Mouse (Mus musculus) 3T3-L1 (cell line): Measurements from ENCODE around the gene Tmem237.

Source experiments
- DNase-seq: peaks from one replicate; pipeline ENCODE4 v3.0.0-alpha.2; 2015; ENCODE audit warnings: low read depth, low spot score

Gene Tmem237

DNA sequence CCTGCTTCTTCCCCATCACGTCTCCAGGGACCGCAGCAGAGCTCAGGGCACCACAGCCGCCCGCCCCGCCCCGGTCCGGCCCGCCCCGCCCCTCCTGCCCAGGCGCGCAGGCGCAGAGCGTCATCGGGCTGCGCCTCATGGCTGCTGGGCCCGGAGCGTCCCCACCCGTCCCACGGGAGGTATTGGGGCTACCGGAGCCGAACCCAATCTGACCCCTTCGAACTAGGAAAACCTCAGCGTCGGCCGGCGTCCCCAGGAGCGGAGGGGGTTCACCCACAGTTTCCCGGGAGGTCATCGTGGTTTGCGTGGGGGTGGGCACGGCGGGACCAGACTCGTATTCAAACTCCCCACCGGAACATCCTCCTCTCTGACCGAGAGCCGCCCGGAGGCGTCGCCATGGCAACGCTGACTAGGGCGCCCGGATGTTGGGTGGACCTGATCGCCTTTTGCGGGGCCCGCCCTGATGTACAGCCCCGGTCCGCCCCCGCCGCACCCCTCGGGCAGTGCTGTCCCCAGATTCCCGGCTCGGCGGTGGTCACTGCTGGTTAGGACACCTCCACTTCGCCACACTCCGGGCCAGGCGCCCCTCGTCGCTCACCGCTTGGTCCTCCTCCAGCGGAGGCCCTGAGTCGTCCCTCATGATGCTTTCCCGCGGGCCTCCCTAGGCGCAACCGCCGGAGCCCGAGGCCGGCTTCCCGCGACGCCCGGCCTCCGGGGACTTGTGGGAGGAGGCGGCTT is at the start of gene Tmem237:
Gene Tmem237 (minus strand): TSS at position 689 of the 738 bp plus-strand sequence.
- peak; percentile 83 for DNase-seq

DNA sequence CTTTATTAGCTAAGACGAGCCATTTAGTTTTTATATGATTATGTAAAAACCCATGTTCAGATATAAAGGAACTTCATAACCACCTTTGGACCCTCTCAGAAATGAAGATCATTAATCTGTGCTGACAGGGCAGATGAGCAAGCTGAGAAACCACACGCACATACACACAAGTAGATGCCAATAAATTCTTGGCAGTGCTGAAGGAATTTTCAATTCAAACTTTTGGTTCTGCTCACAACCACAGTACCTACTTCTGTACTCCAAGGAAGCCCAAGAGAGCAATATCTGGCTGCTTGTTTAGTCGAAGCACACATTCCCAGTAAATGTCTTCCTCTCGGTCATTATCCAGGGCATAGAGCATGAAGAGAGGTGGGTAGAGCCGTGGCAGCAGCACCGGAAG is 49.4 kb upstream of the Tmem237 start:
- DNase-seq = no peak

DNA sequence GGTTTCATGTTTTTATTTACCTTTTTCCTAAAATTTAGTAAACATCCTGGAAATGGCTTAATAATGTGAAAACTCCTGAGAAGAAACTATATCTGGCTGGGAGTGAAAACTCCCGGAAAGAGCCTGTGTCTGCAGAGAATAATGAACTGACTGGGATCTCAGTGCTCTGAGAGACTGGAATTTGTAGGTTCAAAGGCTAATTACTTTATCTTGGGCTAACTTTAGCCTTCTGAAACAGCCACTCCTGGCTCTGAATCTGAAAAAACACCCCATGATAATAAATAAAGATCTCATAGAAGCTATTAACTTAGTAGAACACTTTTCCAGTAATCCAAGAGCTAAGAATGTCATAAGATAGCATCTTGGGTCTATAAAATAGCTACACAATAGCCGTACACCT is 48.3 kb upstream of the Tmem237 start:
- no peak for DNase-seq

DNA sequence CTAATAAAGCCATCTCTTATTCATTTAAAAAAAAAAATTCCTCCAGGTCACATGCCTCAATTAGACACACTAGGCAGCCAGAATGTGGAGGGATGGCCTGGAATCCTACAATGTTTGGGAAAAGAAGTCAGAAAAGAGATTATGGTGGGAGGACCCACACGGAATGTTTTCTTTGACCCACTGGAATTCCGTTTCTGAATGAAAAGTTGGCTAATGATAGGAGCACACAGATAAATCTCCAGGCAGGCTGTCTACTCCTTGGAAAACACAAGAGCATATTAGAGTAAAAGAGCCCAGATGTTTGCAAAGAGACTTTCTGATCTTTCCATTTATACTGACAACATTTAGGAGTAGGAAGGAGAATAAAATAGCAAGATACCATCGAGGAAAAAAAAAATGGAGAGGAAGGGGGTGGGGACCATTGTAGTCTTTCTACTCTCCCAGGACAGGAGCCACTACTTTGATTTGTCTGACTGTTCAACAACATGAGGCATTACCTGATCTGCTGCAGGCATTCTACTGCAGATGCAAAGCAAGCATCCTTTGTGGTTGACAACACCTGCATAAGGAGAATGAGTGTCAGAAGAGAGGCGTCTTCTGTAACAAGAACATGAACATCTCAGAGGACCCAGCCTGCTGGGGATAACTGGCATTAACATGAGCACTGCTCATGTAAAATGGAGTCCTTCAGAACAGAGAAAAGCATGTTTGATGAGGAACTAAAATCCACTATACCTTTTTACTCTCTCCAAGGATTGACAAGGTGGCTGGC is 47.6 kb upstream of the Tmem237 start:
- no peak for DNase-seq

DNA sequence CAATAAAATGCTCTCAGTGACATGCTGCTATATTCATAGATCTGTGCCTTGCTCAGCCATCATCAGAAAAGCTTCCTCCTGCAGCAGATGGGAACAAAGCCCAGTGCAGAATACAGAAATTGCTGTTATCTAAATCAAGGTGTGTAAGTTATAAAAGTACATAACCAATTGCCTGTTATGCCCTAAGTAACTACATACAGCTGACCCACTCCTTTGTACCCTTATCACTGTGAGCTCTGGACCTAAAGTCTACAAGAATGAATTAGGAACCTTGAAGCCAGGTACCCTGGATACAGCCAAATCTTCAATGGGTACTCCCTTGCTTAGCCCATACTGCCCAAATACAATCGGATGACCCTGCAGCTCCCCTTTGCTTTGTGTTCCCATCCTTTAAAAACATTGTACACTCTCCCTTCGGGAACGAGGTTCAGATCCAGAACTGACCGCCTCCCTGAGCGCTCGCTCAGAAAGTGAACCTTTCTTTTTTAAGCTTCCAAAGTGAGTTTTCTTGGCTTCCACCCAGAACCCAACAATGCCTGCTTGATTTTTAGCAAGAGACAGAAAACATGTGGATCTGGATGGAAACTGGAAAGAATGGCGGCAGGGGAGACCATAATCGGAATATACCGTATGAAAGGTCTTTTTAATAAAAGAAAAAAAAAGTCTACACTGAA is 46.2 kb upstream of the Tmem237 start:
- no peak for DNase-seq

DNA sequence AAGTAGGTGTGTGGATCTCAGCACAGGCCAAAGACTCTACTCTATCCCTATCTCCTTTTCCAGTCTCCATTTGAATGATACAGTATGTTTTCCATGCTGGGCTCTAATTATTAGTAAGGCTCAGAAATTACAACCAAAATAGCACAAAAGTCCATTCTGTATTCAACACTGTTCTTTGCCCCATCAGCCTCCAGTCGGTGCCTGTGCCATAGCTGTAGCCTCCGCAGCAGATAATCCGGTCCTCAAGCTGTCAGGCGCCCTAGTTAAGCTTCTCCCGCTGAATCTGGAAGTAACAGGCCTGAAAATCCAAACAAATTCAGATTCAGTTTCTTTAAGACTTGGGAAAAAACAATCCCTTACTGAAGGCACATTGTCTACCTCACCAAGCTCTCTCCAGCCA is 43.7 kb upstream of the Tmem237 start:
- DNase-seq = no peak

DNA sequence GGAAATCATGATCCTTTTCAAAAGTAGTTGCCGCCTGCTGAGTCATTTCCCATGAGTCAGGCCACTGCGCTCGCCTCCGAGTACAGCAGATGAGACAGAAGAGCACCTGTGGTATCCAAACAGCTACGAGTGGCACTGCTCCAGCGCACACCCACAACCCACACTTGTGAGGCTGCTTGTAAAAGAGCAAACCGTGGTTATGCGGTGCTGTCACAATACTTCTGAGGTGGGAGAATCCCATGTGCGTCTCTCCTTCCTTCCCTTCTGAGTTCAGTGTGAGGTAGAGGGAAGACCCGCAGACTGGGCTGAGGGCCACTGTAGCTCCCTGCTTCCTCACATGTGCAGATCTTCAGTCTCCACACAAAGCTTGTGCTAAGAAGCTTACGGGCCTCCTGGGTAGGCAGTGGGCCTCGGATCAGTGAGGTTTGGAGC is 42.8 kb upstream of the Tmem237 start, which contains the start of gene Mpp4:
Gene Mpp4 (minus strand): TSS at position 360 of the 432 bp plus-strand sequence.
- peak; percentile 83 for DNase-seq

DNA sequence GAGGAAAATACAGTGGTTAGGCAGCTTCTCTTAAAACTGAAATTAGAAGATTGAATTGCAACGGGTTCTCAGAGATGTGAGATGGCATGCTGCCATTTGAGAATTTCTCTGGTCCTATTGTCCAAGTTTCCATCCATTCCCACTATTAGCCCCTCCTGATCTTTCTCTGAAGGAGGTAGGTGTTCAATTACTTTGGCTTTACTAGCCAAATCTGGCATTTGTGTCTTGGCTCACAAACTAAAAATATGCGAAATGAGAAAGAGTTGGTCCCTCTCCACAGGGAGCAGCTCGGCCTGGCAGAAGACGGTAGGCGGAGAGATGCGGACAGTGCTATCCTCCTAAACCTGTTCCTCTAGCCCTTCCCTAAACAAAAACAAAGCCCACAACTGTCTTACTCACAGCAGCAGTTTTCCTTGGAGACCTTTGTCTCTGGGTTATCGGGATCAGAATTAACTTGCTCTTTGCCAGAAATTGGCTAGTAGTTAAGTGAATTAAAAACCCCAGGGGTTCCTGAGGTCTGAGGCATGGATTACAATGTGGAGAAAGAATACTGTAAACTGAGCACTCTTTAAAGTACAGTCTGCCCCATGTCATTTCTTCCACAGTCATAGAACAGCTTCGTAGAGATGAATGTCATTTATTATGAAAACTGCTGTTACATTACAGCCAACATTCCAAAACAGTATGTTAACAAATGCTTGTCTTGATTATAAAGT is 42.3 kb upstream of the Tmem237 start:
- DNase-seq = no peak

DNA sequence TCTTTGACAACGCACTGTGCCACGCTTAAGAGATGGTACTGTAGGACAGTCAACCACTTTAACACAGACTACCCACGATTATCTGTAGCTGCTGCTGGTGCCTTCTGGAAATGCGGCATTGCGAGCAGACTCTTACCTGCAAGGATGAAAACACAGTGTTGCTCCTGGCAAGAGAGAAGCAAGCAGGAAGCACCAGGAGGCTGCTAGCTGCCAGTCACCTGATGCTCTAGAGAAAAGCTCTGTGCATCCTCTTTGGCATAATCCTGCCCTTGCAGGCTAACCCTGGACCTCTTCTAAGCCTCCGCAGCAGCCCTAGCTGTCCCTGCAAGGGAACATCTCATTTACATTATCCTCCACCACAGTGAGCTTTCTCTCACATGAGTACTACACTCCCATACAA is 41.2 kb upstream of the Tmem237 start:
- no peak for DNase-seq

DNA sequence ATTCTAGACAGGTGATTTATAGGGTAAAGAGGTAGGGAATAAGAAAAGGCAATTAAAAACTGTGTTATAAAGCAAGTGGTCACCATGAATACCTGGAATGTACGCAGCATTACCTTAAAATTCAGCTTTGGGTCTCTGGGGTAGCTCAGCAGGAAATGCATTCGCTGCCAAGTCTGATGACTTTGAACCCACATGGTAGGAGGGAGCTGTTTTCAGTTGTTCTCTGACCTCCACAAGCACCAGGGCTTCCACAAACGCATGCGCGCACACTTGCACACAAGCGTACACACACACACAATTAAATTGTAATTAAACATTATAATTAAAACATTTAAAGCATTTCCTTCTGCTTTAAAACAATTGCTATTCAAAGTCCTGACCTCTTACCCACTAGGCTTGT is 40.7 kb upstream of the Tmem237 start:
- DNase-seq = no peak

DNA sequence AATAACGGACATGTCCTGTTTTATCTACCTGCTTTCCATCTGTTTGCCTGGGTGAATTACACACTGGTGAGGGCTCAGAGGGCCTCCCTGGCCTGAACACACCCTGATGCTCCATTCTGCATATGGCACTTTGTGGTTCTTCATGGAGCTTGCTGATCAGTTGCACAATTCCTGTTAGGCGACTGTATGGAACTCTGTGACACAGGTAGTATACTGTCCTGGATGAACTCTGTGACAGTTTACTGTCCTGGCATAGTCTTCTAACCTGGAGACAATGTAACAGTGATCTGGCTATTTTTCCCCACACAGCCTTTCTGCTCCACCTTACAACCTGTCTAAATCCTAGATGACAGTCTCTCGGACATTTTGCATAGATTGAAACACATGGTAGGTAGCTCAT is 38.9 kb upstream of the Tmem237 start:
- DNase-seq = no peak

DNA sequence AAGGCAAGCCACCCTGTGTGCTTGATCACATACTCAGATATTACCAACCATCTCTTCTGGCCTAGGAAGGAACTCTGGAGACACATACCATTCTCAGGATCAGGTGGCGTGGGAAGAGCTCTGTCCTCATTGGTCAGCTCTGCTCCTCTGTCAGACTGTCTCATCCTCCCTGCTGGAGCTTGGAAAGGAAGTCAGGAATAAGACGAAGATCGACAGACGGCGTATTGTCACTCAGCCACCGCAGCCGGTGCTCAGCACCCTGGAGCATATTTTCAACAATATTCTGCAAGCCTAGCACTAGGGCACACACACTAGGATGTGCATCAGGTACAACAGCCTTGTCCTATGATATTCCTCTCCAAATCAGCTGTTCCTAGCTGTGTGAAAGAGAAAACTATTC is 38.3 kb upstream of the Tmem237 start:
- DNase-seq = no peak

DNA sequence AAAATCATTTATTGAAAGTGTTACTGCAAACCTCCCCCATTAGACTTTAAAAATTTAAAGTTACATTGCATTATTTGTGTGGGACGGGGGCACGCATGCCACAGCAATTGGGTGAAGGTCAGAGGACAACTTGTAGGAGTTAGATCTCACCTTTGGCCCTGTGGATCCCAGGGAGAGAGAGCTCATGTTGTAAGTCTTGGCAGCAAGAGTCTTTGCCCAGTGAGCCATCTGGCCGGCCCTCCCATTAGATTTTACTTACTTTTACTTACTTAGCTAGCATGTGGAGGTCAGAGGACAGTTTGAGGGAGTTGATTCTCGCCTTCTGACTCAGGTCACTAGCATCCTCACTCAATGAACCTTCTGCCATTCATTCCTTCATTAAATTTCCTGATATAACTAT is 37.6 kb upstream of the Tmem237 start:
- no peak for DNase-seq

DNA sequence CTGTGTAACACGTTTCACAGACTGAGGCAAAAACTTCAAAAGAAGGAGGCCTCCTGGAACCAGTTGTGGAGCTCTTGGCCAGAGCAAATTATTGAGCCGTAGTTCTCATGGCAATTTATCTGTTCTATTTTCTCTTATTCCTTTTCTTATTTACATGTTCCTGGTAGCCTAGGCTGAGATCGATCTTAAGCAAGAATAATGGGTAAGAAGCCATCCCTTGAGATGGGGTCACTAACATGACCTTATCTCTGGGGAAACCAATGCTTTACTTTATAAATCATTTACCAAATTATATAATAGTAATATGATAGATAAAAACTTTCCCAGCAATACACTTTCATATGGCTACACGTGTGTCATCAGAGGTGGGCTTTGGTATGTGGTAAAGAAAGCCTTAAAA is 32.1 kb upstream of the Tmem237 start:
- no peak for DNase-seq

DNA sequence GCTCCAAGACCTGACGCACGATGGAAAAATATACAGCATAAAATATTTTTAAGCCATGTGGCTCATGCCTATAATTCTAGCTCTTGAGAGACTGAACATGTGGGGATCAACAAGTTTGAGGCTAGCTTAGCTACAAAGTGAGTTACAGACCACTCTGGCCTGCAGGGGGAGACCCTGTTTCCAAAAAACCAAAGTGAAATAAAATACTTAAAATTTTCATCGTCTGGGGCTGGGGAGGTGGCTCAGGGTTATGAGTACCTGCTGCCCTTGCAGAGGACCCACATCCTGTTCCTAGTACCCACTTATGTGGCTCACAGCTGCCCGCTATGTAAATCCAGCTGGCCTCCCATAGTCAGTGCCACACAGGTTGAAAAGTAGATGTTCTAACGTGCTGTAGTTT is 30.3 kb upstream of the Tmem237 start:
- no peak for DNase-seq

DNA sequence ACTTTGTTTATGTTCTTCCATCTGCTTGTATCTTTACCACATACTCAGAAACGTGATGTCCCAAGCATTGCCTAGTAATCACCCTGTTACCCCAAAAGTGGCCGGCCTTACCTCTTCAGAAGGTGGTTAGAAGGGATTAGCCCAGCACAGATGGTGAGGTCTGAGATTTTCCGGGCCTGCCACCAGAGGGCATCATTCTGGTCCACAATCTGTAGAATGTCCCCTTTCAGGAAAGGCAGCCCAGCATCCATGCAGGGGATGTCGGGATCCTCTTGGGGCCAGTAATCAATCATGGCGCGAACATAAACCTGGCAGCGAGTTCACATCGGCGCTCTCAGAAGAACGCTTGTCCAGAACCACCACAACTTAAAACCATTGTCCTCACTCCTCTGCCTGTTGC is 24.3 kb upstream of the Tmem237 start:
- peak; percentile 33 for DNase-seq

DNA sequence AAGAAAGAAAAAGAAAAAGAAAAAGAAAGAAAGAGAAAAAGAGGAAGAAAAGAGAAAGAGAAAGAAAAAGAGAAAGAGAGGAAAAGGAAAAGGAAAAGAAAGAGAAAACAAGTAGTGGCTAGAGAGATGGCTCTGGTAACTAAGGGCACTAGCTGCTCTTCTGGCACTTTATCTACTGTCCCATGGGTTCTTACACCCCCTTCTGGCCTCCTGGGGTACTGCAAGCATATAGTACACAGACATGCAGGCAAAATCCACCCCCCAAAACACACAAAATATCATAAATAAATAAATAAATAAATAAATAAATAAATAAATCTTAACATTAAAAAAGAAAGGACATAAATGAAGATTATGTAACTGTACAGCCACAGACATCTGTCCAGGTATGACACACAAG is 22.6 kb upstream of the Tmem237 start:
- peak; percentile 82 for DNase-seq

DNA sequence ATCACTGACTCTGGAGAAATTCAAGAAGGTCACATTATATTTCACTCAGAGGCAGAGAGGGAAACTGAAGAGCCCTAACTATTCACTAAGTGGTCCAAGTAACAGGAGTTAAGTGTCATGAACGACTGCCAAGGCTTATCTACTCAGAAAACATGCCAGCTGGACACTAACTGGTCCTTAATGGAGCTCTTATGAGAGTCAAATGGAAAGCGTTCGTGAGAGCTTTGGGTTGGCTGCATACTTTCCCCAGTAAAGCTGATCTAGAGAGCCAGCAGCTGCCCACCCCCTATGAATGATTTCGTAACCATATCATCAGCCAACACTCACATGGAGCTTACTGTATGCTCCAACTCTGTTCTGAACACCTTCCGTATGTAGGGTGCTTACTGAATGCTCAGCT is 14.2 kb upstream of the Tmem237 start:
- DNase-seq = no peak

DNA sequence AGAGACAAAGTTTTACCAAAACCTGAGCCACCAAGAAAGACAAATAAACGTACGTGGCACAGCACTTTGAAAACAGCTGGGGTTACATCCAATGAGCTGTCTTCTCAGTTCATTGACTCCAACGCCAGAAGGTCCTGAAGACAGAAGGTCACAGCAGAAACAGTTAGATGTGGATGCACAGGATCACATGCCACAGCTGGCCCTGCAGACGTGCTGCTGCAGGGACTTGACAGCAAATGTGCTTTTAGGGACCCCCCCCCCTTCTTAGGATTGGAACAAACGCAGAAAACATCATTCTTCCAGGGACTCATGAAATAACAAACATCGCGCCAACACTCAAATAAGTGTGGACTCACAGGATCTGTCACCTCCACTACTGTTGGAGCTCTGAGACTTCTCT is 8.7 kb upstream of the Tmem237 start:
- DNase-seq = no peak

DNA sequence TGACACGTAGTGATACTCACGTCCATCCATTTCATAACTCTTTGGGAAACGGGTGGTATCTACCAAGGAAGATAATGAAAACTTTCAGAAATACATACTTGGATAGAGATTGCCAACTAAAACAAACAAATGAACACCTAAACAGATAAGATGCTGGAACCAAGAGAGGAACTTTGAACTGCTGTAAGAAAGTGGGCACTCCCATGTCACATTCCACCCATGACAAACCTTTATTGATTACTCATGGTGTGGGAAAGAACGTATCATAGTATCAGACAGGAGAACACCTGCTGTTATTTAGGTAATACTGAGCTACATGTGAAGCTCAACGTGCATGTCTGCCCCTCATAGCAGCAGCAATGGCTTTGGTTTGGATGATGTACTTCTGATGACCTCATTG is 5.3 kb upstream of the Tmem237 start:
- no peak for DNase-seq

DNA sequence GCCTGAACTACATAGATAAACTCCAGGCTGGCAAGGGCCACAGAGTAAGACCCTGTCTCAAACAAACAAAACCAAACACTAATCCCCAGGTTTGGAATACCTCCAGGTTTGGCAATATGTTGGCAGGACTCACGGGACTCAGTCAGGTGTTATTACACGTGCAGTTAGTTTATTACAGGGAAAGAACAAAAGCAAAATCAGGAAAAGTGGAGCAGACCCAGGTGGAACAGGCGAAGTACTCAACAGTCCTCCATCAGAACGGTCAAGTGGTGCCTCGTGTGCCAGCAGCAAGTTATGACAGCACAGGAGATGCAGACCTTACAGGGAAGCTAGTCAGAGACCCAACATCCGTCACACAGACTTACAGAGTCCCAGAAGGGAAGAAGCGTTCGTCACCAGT is 9.7 kb downstream of the Tmem237 start:
- DNase-seq = no peak

DNA sequence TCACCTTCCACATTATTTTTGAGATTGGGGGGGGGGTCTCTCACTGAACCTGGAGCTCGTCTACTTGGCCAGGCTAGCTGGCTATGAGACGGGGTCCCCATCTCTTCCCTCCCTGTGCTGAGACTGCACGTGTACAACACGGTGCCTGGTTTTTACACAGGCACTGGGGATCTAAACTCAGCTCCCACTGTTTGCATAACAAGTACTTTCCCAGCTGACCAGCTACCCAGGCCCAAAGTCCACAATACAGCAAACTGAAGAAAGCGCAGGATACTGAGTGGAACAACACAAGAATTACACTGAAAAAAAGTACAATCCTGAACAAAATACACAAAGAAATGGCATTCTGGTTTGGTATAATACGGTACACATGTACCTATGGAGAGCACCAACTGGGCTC is 18.1 kb downstream of the Tmem237 start:
- DNase-seq = no peak
